Mouse (Mus musculus): ENCODE results near the gene Rgs7. TPM values are rescaled to one million over a fixed set of nuclear protein-coding genes. Genes with fewer than 3 reads are reported as not detected.

Rgs7 gene
- polyA plus RNA-seq, 1 experiment: 0.16 TPM

- Histone ChIP-seq H3K36me3 (ENCODE audit: control insufficient read depth, insufficient read depth) (no peaks in the 10 kb centered on the region), H3K4me2 (ENCODE audit: low read depth) (no peak overlapping the region), H3K79me2 (ENCODE audit: control insufficient read depth, insufficient read depth) (no peaks in the 10 kb centered on the region), H3K4me3 (no peak overlapping the region), H3ac (ENCODE audit: control insufficient read depth, insufficient read length) (no peak overlapping the region), H3K27me3 (ENCODE audit: control insufficient read depth, insufficient read depth, insufficient read length) (no peaks in the 10 kb centered on the region)
- TF ChIP-seq E2F4 (IDR thresholded peaks at IDR 0.05; ENCODE audit: insufficient read depth): no peak
- TF ChIP-seq SRF (IDR thresholded peaks at IDR 0.05; ENCODE audit: control insufficient read depth, insufficient read length, low read depth): no peak
- no peak for TF ChIP-seq POLR2A (IDR thresholded peaks at IDR 0.05; ENCODE audit: insufficient read length, low read depth)
These were observed 27.7 kb downstream of the Rgs7 start for GRCm38 (mm10) chr1:175464566-175464965.

GRCm38 (mm10) chr1:175462351-175462750 is 29.9 kb downstream of the Rgs7 start:
- no peaks in the 10 kb centered on the region for H3K27me3 ChIP-seq (ENCODE audit: control insufficient read depth, insufficient read depth, insufficient read length)
- H3ac ChIP-seq (ENCODE audit: control insufficient read depth, insufficient read length): no peak overlapping the region
- no peak overlapping the region for H3K4me3 ChIP-seq
- no peak overlapping the region for H3K4me2 ChIP-seq (ENCODE audit: low read depth)
- TF ChIP-seq MYOD1 (IDR thresholded peaks at IDR 0.05; ENCODE audit: control insufficient read depth in 1 of 3, insufficient read length in 2 of 3, low read depth in 2 of 3) (no peak), E2F4 (IDR thresholded peaks at IDR 0.05; ENCODE audit: insufficient read depth) (no peak), MYOG (IDR thresholded peaks at IDR 0.05; ENCODE audit: control insufficient read depth in 1 of 3, insufficient read depth in 1 of 3, insufficient read length in 2 of 3, low read depth in 2 of 3) (no peak), SRF (IDR thresholded peaks at IDR 0.05; ENCODE audit: control insufficient read depth, insufficient read length, low read depth) (no peak), POLR2A (IDR thresholded peaks at IDR 0.05; ENCODE audit: insufficient read length, low read depth) (no peak), MAX (IDR thresholded peaks at IDR 0.05; ENCODE audit: low read depth) (no peak), REST (IDR thresholded peaks at IDR 0.05; ENCODE audit: insufficient read depth, insufficient read length) (no peak), POLR2AphosphoS2 (IDR thresholded peaks at IDR 0.05; ENCODE audit: insufficient read length, low read depth) (no peak), USF1 (IDR thresholded peaks at IDR 0.05; ENCODE audit: low read depth) (no peak), CEBPB (IDR thresholded peaks at IDR 0.05; ENCODE audit: insufficient read depth, poor library complexity, severe bottlenecking) (no peak), TCF3 (IDR thresholded peaks at IDR 0.05; ENCODE audit: insufficient read length, low read depth) (no peak), TCF12 (IDR thresholded peaks at IDR 0.05; ENCODE audit: insufficient read depth, poor library complexity, severe bottlenecking) (no peak)
- no peaks in the 10 kb centered on the region for H3K79me2 ChIP-seq (ENCODE audit: control insufficient read depth, insufficient read depth)
- H3K36me3 ChIP-seq (ENCODE audit: control insufficient read depth, insufficient read depth): no peaks in the 10 kb centered on the region

GRCm38 (mm10) chr1:175454041-175454636 is 38.2 kb downstream of the Rgs7 start:
- H3K27me3 ChIP-seq (ENCODE audit: control insufficient read depth, insufficient read depth, insufficient read length): no peaks in the 10 kb centered on the region
- no peak overlapping the region for H3K4me2 ChIP-seq (ENCODE audit: low read depth)
- no peaks in the 10 kb centered on the region for H3K79me2 ChIP-seq (ENCODE audit: control insufficient read depth, insufficient read depth)
- H3K4me3 ChIP-seq: no peak overlapping the region
- no peak overlapping the region for H3ac ChIP-seq (ENCODE audit: control insufficient read depth, insufficient read length)
- H3K36me3 ChIP-seq (ENCODE audit: control insufficient read depth, insufficient read depth): no peaks in the 10 kb centered on the region
- TF ChIP-seq USF1 (IDR thresholded peaks at IDR 0.05; ENCODE audit: low read depth): no peak
- TF ChIP-seq MYOD1 (IDR thresholded peaks at IDR 0.05; ENCODE audit: control insufficient read depth in 1 of 3, insufficient read length in 2 of 3, low read depth in 2 of 3): no peak
- no peak for TF ChIP-seq POLR2AphosphoS2 (IDR thresholded peaks at IDR 0.05; ENCODE audit: insufficient read length, low read depth)
- no peak for TF ChIP-seq E2F4 (IDR thresholded peaks at IDR 0.05; ENCODE audit: insufficient read depth)
- TF ChIP-seq TCF12 (IDR thresholded peaks at IDR 0.05; ENCODE audit: insufficient read depth, poor library complexity, severe bottlenecking): no peak

GRCm38 (mm10) chr1:175448017-175448416 is 44.3 kb downstream of the Rgs7 start:
- Histone ChIP-seq H3K27me3 (ENCODE audit: control insufficient read depth, insufficient read depth, insufficient read length) (no peaks in the 10 kb centered on the region), H3K36me3 (ENCODE audit: control insufficient read depth, insufficient read depth) (no peaks in the 10 kb centered on the region), H3K79me2 (ENCODE audit: control insufficient read depth, insufficient read depth) (no peaks in the 10 kb centered on the region), H3K4me2 (ENCODE audit: low read depth) (no peak overlapping the region), H3K4me3 (no peak overlapping the region), H3ac (ENCODE audit: control insufficient read depth, insufficient read length) (no peak overlapping the region)
- no peak for TF ChIP-seq TCF12 (IDR thresholded peaks at IDR 0.05; ENCODE audit: insufficient read depth, poor library complexity, severe bottlenecking)
- no peak for TF ChIP-seq POLR2A (IDR thresholded peaks at IDR 0.05; ENCODE audit: insufficient read length, low read depth)
- TF ChIP-seq MAX (IDR thresholded peaks at IDR 0.05; ENCODE audit: low read depth): no peak
- no peak for TF ChIP-seq REST (IDR thresholded peaks at IDR 0.05; ENCODE audit: insufficient read depth, insufficient read length)
- no peak for TF ChIP-seq SRF (IDR thresholded peaks at IDR 0.05; ENCODE audit: control insufficient read depth, insufficient read length, low read depth)
- TF ChIP-seq MYOD1 (IDR thresholded peaks at IDR 0.05; ENCODE audit: control insufficient read depth in 1 of 3, insufficient read length in 2 of 3, low read depth in 2 of 3): no peak
- TF ChIP-seq USF1 (IDR thresholded peaks at IDR 0.05; ENCODE audit: low read depth): no peak
- no peak for TF ChIP-seq CEBPB (IDR thresholded peaks at IDR 0.05; ENCODE audit: insufficient read depth, poor library complexity, severe bottlenecking)
- TF ChIP-seq POLR2AphosphoS2 (IDR thresholded peaks at IDR 0.05; ENCODE audit: insufficient read length, low read depth): no peak

GRCm38 (mm10) chr1:175442939-175443338 is 49.4 kb downstream of the Rgs7 start:
- no peak for TF ChIP-seq SRF (IDR thresholded peaks at IDR 0.05; ENCODE audit: control insufficient read depth, insufficient read length, low read depth)
- TF ChIP-seq POLR2AphosphoS2 (IDR thresholded peaks at IDR 0.05; ENCODE audit: insufficient read length, low read depth): no peak
- no peak for TF ChIP-seq USF1 (IDR thresholded peaks at IDR 0.05; ENCODE audit: low read depth)
- no peak for TF ChIP-seq TCF12 (IDR thresholded peaks at IDR 0.05; ENCODE audit: insufficient read depth, poor library complexity, severe bottlenecking)
- no peak for TF ChIP-seq MYOD1 (IDR thresholded peaks at IDR 0.05; ENCODE audit: control insufficient read depth in 1 of 3, insufficient read length in 2 of 3, low read depth in 2 of 3)
- TF ChIP-seq TCF3 (IDR thresholded peaks at IDR 0.05; ENCODE audit: insufficient read length, low read depth): no peak
- TF ChIP-seq MYOG (IDR thresholded peaks at IDR 0.05; ENCODE audit: control insufficient read depth in 1 of 3, insufficient read depth in 1 of 3, insufficient read length in 2 of 3, low read depth in 2 of 3): no peak
- no peak for TF ChIP-seq POLR2A (IDR thresholded peaks at IDR 0.05; ENCODE audit: insufficient read length, low read depth)
- no peak for TF ChIP-seq CEBPB (IDR thresholded peaks at IDR 0.05; ENCODE audit: insufficient read depth, poor library complexity, severe bottlenecking)
- no peaks in the 10 kb centered on the region for H3K36me3 ChIP-seq (ENCODE audit: control insufficient read depth, insufficient read depth)
- no peaks in the 10 kb centered on the region for H3K79me2 ChIP-seq (ENCODE audit: control insufficient read depth, insufficient read depth)
- H3K4me2 ChIP-seq (ENCODE audit: low read depth): no peak overlapping the region
- H3K4me3 ChIP-seq: no peak overlapping the region
- no peaks in the 10 kb centered on the region for H3K27me3 ChIP-seq (ENCODE audit: control insufficient read depth, insufficient read depth, insufficient read length)
- no peak overlapping the region for H3ac ChIP-seq (ENCODE audit: control insufficient read depth, insufficient read length)
